Mouse (Mus musculus): ENCODE measurements around the gene Cd99l2. TPM values are rescaled to one million over a fixed set of nuclear protein-coding genes. Genes with fewer than 3 reads are reported as not detected.

The Cd99l2 gene
- polyA plus RNA-seq, 1 experiment from 2014 or later = 22.1 TPM

- Histone ChIP-seq H3K27me3 (ENCODE audit: control insufficient read depth, insufficient read depth, low read length) (no peaks in the 10 kb centered on the region), H3K27ac (replicated peaks; ENCODE audit: low read depth, low read length) (no peak overlapping the region), H3K4me2 (ENCODE audit: low read depth, severe bottlenecking) (no peak overlapping the region), H3K9me3 (ENCODE audit: control insufficient read depth, low read length) (no peaks in the 10 kb centered on the region), H3K4me1 (ENCODE audit: control insufficient read depth, insufficient read depth, low read length) (no peaks in the 10 kb centered on the region), H3K4me3 (ENCODE audit: low read depth, low read length) (no peak overlapping the region), H3K36me3 (ENCODE audit: control insufficient read depth, insufficient read depth, low read length) (no peaks in the 10 kb centered on the region), H3K9ac (ENCODE audit: low read length) (no peak overlapping the region)
- WGBS = 87% methylated on average over 2 of the region's 2 CpGs
- DNase-seq (ENCODE audit: low spot score) = no peak
- no peak for ATAC-seq (ENCODE audit: insufficient number of reproducible peaks, low FRiP score, low TSS enrichment, low read depth)
These were observed 10.4 kb downstream of the Cd99l2 start for GRCm38 (mm10) chrX:71482244-71482643.

- no peak for DNase-seq (ENCODE audit: low spot score)
- H3K9ac ChIP-seq (ENCODE audit: low read length) = no peak overlapping the region
- no peak for ATAC-seq (ENCODE audit: insufficient number of reproducible peaks, low FRiP score, low TSS enrichment, low read depth)
These were observed 16.7 kb downstream of the Cd99l2 start for GRCm38 (mm10) chrX:71475992-71476391.

DNA sequence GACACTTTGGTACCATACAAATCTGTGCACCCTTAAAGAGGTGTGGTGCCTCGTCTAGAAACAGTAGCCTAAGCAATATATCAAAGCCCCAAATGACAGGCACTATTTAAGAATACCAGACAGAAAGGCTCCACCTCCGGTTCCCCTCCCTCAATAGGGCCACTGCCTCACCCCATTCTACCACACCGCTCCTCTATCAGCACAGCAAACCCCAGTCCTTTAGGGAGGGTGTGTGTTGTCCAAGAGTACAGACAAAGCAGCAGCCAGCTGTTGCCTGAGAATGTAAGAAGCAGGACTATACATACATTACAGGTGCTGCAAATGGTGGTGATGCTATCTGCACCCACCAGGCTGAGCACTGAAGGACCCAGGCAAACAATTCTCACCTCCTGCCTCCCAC, 17.2 kb downstream of the Cd99l2 start:
- Histone ChIP-seq H3K27ac (replicated peaks; ENCODE audit: low read depth, low read length) (no peak overlapping the region), H3K27me3 (ENCODE audit: control insufficient read depth, insufficient read depth, low read length) (no peaks in the 10 kb centered on the region), H3K4me1 (ENCODE audit: control insufficient read depth, insufficient read depth, low read length) (0 out of 2 replicates have a peak, but pooled peaks cover 2% of the 10 kb centered on the region), H3K9ac (ENCODE audit: low read length) (no peak overlapping the region), H3K36me3 (ENCODE audit: control insufficient read depth, insufficient read depth, low read length) (no peaks in the 10 kb centered on the region), H3K4me2 (ENCODE audit: low read depth, severe bottlenecking) (no peak overlapping the region), H3K9me3 (ENCODE audit: control insufficient read depth, low read length) (no peaks in the 10 kb centered on the region), H3K4me3 (ENCODE audit: low read depth, low read length) (no peak overlapping the region)
- DNase-seq (ENCODE audit: low spot score) (no peak), ATAC-seq (ENCODE audit: insufficient number of reproducible peaks, low FRiP score, low TSS enrichment, low read depth) (no peak)
- 55% methylated on average over 3 of the region's 3 CpGs for WGBS

More at GRCm38 (mm10) chrX:71475992-71476391, 16.7 kb downstream of the Cd99l2 start:
- H3K4me2 ChIP-seq (ENCODE audit: low read depth, severe bottlenecking) = no peak overlapping the region
- no peaks in the 10 kb centered on the region for H3K27me3 ChIP-seq (ENCODE audit: control insufficient read depth, insufficient read depth, low read length)
- H3K9me3 ChIP-seq (ENCODE audit: control insufficient read depth, low read length) = no peaks in the 10 kb centered on the region
- H3K4me3 ChIP-seq (ENCODE audit: low read depth, low read length) = no peak overlapping the region
- no peaks in the 10 kb centered on the region for H3K36me3 ChIP-seq (ENCODE audit: control insufficient read depth, insufficient read depth, low read length)
- 31% methylated on average over 3 of the region's 3 CpGs for WGBS
- no peak overlapping the region for H3K27ac ChIP-seq (replicated peaks; ENCODE audit: low read depth, low read length)
- H3K4me1 ChIP-seq (ENCODE audit: control insufficient read depth, insufficient read depth, low read length) = 0 out of 2 replicates have a peak, but pooled peaks cover 2% of the 10 kb centered on the region

GRCm38 (mm10) chrX:71475084-71475483, 17.6 kb downstream of the Cd99l2 start:
- H3K27ac ChIP-seq (replicated peaks; ENCODE audit: low read depth, low read length) = no peak overlapping the region
- no peaks in the 10 kb centered on the region for H3K36me3 ChIP-seq (ENCODE audit: control insufficient read depth, insufficient read depth, low read length)
- ATAC-seq (ENCODE audit: insufficient number of reproducible peaks, low FRiP score, low TSS enrichment, low read depth) = no peak

DNA sequence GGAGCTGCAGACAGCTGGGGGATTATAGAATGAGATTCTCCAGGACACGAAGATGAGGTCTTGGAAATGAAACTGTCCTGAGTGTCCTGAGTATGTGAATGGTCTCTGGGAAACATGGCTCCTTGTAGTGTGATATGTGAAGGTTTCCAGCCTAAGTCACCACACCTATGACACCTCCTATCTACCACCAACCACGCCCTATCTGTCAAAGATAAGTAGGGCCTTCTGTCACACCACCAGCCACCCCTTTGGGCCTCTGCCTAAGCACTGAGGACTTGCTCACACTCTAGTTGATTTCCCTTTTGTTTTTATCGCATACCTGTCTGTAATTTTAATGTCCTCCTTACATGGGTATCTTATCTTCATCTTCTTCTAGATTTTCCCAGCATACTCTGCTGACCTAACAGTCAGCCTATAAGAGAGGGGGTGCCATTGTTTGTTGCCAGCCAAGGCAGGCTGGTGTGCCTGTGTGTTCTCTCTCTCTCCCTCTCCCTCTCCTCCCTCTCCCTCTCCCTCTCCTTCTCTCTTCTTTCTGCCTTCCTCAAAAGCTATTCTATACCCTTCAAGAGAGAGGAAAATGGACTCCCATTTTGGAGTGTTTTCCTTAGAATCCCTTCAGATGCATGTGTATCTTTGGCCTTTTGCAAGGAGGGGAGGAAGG, 18.2 kb downstream of the Cd99l2 start:
- Histone ChIP-seq H3K4me2 (ENCODE audit: low read depth, severe bottlenecking) (no peak overlapping the region), H3K4me1 (ENCODE audit: control insufficient read depth, insufficient read depth, low read length) (0 out of 2 replicates have a peak, but pooled peaks cover 2% of the 10 kb centered on the region), H3K27ac (replicated peaks; ENCODE audit: low read depth, low read length) (no peak overlapping the region), H3K9ac (ENCODE audit: low read length) (no peak overlapping the region), H3K27me3 (ENCODE audit: control insufficient read depth, insufficient read depth, low read length) (no peaks in the 10 kb centered on the region), H3K4me3 (ENCODE audit: low read depth, low read length) (no peak overlapping the region), H3K36me3 (ENCODE audit: control insufficient read depth, insufficient read depth, low read length) (no peaks in the 10 kb centered on the region), H3K9me3 (ENCODE audit: control insufficient read depth, low read length) (no peaks in the 10 kb centered on the region)
- no peak for ATAC-seq (ENCODE audit: insufficient number of reproducible peaks, low FRiP score, low TSS enrichment, low read depth)
- DNase-seq (ENCODE audit: low spot score) = no peak
- WGBS = 88% methylated on average over 3 of the region's 3 CpGs

More at GRCm38 (mm10) chrX:71475084-71475483, 17.6 kb downstream of the Cd99l2 start:
- Histone ChIP-seq H3K4me3 (ENCODE audit: low read depth, low read length) (no peak overlapping the region), H3K9me3 (ENCODE audit: control insufficient read depth, low read length) (no peaks in the 10 kb centered on the region), H3K4me1 (ENCODE audit: control insufficient read depth, insufficient read depth, low read length) (0 out of 2 replicates have a peak, but pooled peaks cover 2% of the 10 kb centered on the region), H3K4me2 (ENCODE audit: low read depth, severe bottlenecking) (no peak overlapping the region), H3K9ac (ENCODE audit: low read length) (no peak overlapping the region), H3K27me3 (ENCODE audit: control insufficient read depth, insufficient read depth, low read length) (no peaks in the 10 kb centered on the region)
- no peak for DNase-seq (ENCODE audit: low spot score)
- WGBS = 78% methylated on average over 3 of the region's 3 CpGs

- no peaks in the 10 kb centered on the region for H3K36me3 ChIP-seq (ENCODE audit: control insufficient read depth, insufficient read depth, low read length)
These were observed 23.9 kb downstream of the Cd99l2 start for GRCm38 (mm10) chrX:71468639-71469295.

DNA sequence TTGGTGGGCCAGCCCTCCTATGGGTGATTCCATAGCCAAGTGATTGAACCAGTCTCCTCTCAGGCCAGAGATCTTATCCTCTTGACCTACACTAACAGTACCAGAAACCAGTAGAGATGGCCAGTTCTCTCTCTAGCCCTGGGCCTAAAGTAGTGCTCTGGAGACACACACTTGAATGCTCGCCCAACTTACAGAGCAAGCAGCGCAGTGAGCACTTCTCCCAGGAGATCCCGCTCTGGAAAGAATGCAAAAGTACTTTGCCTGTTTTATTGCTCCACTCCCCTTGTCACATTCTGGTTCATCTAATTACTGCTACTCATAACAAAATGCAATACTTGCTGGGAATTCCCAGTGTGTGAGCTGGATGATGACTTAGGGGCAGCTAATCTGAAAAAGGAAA, 25.2 kb downstream of the Cd99l2 start:
- Histone ChIP-seq H3K4me2 (ENCODE audit: low read depth, severe bottlenecking) (no peak overlapping the region), H3K27me3 (ENCODE audit: control insufficient read depth, insufficient read depth, low read length) (no peaks in the 10 kb centered on the region), H3K4me1 (ENCODE audit: control insufficient read depth, insufficient read depth, low read length) (no peaks in the 10 kb centered on the region), H3K9ac (ENCODE audit: low read length) (no peak overlapping the region), H3K9me3 (ENCODE audit: control insufficient read depth, low read length) (no peaks in the 10 kb centered on the region), H3K4me3 (ENCODE audit: low read depth, low read length) (no peak overlapping the region), H3K36me3 (ENCODE audit: control insufficient read depth, insufficient read depth, low read length) (no peaks in the 10 kb centered on the region), H3K27ac (replicated peaks; ENCODE audit: low read depth, low read length) (no peak overlapping the region)
- ATAC-seq (ENCODE audit: insufficient number of reproducible peaks, low FRiP score, low TSS enrichment, low read depth) = no peak
- 97% methylated on average over 3 of the region's 3 CpGs for WGBS
- DNase-seq (ENCODE audit: low spot score) = no peak

More at GRCm38 (mm10) chrX:71468639-71469295, 23.9 kb downstream of the Cd99l2 start:
- no peak for ATAC-seq (ENCODE audit: insufficient number of reproducible peaks, low FRiP score, low TSS enrichment, low read depth)
- Histone ChIP-seq H3K4me3 (ENCODE audit: low read depth, low read length) (no peak overlapping the region), H3K4me2 (ENCODE audit: low read depth, severe bottlenecking) (no peak overlapping the region), H3K9me3 (ENCODE audit: control insufficient read depth, low read length) (no peaks in the 10 kb centered on the region), H3K9ac (ENCODE audit: low read length) (no peak overlapping the region), H3K27me3 (ENCODE audit: control insufficient read depth, insufficient read depth, low read length) (no peaks in the 10 kb centered on the region), H3K27ac (replicated peaks; ENCODE audit: low read depth, low read length) (no peak overlapping the region), H3K4me1 (ENCODE audit: control insufficient read depth, insufficient read depth, low read length) (no peaks in the 10 kb centered on the region)
- 90% methylated on average over 5 of the region's 5 CpGs for WGBS
- no peak for DNase-seq (ENCODE audit: low spot score)

- H3K9me3 ChIP-seq (ENCODE audit: control insufficient read depth, low read length) = no peaks in the 10 kb centered on the region
- H3K4me2 ChIP-seq (ENCODE audit: low read depth, severe bottlenecking) = no peak overlapping the region
- ATAC-seq (ENCODE audit: insufficient number of reproducible peaks, low FRiP score, low TSS enrichment, low read depth) (no peak), DNase-seq (ENCODE audit: low spot score) (no peak)
- H3K27me3 ChIP-seq (ENCODE audit: control insufficient read depth, insufficient read depth, low read length) = no peaks in the 10 kb centered on the region
- H3K9ac ChIP-seq (ENCODE audit: low read length) = no peak overlapping the region
- no peaks in the 10 kb centered on the region for H3K36me3 ChIP-seq (ENCODE audit: control insufficient read depth, insufficient read depth, low read length)
- no peak overlapping the region for H3K4me3 ChIP-seq (ENCODE audit: low read depth, low read length)
- H3K27ac ChIP-seq (replicated peaks; ENCODE audit: low read depth, low read length) = no peak overlapping the region
- 82% methylated on average over 1 of the region's 1 CpGs for WGBS
- no peaks in the 10 kb centered on the region for H3K4me1 ChIP-seq (ENCODE audit: control insufficient read depth, insufficient read depth, low read length)
These were observed 27.2 kb downstream of the Cd99l2 start for GRCm38 (mm10) chrX:71465417-71465816.
